Mouse (Mus musculus): ENCODE measurements around the gene Alg14. TPM values are rescaled to one million over a fixed set of nuclear protein-coding genes. Genes with fewer than 3 reads are reported as not detected.
A peak's percentile ranks its signal among the peaks of the same experiment; 100 is the strongest.

The Alg14 gene
- total RNA-seq, 2 experiments from 2014 or later: 31.8 to 32.1 TPM

DNA sequence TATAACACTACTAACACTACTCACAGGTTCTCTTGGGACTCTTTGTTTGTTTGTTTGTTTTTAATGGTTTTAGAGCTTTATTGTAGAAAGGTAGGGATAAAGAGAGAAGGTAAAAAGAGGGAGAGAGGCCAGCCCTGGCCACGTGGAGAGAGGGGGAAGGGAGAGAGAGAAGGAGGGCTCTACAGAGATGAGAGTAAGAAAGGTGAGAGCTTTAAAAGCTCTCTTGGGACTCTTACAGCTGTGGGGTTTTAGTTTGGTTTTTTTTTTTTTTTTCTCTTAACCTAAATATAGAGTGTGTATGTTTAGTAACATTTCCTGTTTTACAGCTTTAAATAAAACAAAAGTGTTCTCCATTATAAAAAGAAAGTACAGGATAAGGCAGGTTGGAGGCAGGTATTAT is 70.4 kb downstream of the Alg14 start:
- no peak for DNase-seq (ENCODE audit: low spot score in 2 of 2)

DNA sequence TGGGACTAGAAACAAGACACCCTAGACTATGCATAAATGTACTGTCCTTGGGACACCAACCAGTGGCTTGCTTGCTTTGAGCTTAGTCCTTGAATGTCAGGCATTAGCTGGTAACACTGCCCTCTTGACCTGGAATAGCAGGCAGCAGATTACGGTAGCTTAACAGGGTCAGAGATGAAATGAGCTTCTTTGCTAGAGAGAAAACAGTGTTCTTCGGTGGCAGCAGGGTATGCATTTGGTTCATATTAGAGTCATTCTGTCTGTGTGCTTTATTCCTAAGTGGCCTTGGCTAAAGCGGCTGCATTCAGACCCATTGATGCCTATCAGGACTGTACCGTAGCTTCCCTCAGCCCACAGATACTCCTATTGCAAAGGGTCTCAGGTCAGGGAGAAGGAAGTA is 72.8 kb downstream of the Alg14 start:
- no peak for DNase-seq (ENCODE audit: low spot score in 2 of 2)

DNA sequence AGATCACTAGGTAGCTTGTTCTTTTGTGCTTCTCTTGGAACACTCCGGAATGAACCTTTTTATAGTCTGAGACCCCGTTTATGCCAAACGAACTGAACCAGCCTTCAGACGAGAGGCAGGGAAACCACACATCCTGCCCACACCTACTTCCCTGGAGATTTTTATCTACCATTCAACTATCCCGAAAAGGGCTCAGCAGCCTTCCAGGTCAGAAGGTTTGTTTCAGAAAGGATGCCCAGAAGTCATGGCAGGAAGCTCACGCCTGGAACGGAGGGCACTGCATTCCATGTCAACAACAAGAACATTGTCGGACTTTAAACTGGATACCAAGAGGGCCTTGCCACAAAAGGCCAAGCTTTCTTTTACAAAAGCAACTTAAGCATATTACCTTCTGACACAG is 73.6 kb downstream of the Alg14 start:
- no peak for DNase-seq (ENCODE audit: low spot score in 2 of 2)

DNA sequence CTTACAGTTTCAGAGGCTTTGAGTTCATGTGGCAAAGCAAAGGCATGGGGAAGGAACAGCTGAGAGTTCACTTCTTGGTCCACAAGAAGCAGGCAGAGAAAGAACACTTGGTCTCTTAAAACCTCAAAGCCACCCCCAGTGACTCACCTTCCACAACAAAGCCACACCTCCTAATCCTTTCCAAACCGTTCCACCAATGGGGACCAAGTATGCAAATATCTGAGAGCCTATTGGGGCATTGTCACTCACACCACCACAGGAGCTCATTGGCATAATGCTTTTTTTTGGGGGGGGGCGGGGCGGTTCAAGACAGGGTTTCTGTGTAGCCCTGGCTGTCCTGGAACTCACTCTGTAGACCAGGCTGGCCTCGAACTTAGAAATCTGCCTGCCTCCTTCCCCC is 77.0 kb downstream of the Alg14 start:
- DNase-seq (ENCODE audit: low spot score in 2 of 2): no peak

DNA sequence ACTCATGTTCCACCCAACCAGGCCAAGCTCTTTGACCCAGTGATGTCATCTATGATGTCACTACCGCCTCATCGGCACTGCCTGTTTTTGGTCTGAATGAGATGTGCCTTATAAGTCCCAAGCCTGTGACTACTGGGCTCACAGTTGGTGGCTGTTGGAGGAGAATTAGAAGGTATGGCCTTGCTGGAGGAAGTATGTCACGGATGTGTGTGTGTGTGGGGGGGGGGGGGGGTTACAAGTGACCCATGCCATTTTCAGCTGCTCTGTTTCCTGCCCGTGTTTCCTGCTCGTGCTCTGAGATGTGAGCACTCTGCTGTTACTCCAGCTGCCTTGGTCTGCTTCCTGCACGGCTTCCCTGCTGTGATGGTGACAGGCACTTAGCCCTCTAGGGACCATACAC is 77.9 kb downstream of the Alg14 start:
- no peak for DNase-seq (ENCODE audit: low spot score in 2 of 2)

DNA sequence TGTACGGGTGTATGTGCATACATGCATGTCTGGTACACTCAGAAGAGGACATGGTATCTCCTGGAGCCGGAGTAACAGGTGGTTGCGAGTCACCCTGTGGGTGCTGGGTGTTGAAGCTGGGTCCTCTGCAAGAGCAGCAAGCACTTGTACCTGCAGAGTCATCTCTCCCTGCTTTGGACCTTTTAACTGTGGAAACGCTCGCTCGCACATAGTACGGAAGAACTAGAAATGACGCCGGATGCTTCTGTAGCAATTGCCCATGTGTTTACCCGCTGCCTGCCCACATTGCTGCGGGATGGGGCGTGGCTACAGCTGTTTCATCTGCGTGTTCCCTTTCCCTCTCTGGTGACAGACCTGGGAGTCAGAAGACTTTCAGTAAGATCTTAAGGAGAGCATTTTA is 78.7 kb downstream of the Alg14 start:
- DNase-seq (ENCODE audit: low spot score in 2 of 2): no peak

DNA sequence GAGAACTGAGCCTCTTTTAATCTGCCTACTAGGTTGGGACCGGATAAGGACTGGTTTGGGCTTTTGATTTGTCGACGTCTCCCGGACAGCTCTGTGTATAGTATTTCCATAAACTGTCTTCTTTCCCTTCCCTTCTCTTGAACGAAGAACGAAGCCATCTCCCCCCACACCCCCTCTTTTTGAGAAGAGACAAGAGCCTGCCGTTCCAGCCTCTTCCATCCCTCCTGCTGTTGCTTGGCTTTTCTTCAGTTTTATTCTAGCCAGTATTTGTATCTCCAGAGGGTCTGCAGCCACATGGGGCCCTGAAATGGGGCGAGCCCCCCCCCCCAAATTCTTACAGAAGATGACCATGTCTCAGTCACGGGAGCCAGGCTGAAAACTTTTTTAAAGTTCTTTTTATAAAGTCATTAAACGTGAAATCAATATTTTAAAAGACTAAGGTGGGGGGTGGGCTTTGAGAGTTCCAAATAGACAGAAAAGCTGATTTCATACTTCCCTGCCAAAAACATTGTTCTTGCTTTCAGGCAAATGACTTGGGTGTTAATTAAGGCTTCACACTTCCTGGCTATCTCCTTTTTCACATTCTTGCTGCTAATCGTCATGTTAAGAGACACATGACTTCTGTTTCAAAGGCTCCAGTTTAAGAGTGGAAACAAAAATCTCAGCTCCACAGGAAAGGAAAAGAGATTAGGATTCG is 79.4 kb downstream of the Alg14 start:
- DNase-seq (ENCODE audit: low spot score in 2 of 2): no peak

DNA sequence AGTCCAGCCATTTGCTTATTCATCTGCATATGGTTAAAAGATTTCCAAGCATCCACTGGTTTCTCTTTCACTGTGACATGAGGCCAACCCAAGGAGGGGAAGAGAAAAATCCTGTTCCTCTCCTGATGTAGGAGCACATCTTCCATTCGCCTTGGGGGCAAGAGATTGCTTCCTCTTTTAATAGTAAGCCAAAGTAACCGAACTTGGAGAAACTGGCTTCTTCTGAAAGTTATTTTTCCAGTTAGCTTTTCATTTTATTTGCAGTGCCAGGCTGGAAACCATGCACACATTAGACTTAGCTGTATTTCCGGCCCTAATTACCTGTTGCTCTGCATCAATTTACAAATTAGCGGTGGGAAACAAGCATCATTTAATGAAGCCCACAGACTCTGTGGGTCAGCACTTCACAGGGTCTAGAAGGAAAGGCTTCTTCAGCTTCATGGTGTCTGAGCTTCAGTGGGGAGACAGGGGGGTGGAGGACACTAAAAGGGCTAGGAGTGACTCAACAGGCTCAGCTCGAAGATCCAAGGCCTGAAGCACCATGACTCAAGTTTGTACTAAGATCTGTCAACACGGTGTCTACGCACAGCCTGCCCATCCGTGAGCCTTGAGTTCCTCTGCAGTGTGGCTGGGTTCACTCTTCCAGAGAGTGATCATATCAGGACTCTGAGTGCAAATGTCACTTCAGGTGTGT is 80.1 kb downstream of the Alg14 start:
- DNase-seq (ENCODE audit: low spot score in 2 of 2): peak in 1 of 2 experiments; percentile 21

DNA sequence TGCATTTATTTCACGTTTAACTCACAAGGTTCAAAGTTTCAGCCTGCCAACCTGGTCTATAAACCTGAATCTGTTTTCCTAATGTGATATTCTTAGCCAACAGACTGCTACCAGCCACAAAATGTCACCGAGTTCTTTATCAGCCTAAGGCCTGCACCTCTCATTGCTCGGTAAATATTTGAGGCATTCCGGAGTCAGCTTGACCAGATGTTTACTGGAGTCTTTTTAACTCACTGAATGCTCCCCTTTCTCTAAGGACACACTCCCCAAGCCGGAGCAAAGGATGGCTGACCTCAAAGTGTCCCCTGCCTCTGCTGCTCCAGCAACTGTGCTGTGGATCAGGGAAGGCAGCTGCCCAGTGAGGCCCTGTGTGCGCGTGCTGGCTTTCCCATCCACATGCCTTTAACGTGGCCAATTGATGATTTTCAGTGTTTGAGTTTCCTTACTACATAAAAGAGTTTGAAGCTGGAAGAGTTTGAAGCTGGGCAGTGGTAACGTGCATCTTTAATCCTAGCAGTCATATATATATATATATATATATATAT is 82.4 kb downstream of the Alg14 start:
- DNase-seq (ENCODE audit: low spot score in 2 of 2): no peak

DNA sequence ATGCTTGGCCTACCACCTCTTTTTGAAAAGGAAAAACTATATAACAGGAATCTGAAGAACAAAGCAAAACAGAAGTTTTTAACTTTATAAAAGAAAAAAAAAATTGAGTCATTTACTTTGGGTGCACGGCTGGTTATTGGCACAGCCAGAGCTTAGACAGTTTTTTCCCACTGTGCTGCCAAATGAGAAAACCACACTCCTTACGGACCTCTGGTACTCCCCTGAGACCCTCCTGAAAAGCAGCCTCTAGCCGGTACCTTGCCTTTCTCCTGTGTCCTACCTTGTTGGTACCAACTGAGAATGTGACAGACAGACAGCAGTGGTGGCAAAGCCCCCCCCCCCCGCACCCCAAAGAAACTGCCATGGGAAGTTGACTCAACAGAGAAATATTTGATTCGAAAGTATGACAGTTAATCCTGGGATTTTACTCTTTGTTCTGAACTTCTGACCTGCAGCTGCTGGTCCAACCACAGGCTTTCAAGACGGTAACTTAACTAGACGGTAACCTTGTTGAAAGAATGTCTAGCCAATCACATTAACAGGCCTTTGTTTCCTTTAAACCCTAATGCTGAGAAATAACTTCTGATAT is 84.1 kb downstream of the Alg14 start:
- no peak for DNase-seq (ENCODE audit: low spot score in 2 of 2)

DNA sequence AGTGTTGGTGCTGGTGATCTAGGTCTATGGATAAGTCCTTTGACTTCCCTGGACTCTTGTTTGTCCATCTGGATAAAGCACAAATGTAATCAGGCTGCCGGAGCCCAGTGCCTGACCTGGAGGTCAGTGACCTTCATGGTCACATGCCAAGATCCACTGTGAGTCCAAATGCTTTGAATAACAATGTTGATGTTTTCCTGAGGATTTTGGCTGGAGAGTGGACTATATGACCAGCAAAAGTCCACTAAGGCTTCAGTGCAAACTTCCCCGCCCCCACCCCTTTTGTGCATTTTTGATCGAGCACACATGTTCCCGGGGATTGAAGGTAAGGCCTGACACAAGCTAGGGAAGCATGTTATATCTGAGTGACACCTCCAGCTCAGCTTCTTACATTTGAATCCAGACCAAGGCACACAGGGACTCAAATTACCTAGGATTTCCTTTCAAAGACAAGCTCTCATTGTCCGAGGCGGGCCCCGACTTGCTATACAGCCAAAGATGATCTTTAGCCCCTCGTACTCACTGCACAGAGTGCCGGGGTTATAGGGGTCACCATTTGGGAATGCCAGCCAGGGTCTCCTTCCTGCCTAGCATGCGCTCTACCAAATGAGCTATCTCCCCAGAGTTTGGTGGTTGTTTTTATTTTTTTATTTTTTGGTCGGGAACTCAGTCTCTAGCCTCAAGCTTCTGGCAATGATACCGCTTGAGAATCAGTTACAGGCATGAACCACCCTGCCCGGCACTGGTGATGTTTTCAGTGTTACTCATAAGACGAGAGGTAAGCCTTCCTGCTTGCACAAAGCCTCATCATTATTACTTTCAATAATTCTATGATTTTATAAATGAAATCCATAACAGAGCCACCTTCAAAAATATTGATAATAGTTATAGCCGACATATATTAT is 87.4 kb downstream of the Alg14 start:
- DNase-seq (ENCODE audit: low spot score in 2 of 2): peak; percentile 22 to 41

DNA sequence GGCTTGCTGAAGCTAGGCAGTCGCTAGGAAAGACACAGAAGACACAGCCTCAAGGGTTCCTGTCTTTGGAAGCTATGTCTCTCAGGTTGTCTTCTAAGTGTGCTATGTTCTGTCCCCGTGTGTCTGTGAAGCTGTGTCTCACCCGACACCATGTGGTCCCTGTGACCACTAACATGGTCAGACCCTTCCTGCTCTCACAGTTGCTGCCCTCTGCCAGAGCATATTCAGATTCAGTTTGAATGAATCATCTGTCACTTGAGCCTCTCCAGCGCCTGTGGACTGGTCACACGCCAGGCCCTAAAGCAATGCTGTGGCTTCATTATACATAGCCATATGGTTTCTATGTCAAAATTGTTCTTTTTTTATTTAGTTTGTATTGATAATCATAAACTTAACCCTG is 88.1 kb downstream of the Alg14 start:
- no peak for DNase-seq (ENCODE audit: low spot score in 2 of 2)

DNA sequence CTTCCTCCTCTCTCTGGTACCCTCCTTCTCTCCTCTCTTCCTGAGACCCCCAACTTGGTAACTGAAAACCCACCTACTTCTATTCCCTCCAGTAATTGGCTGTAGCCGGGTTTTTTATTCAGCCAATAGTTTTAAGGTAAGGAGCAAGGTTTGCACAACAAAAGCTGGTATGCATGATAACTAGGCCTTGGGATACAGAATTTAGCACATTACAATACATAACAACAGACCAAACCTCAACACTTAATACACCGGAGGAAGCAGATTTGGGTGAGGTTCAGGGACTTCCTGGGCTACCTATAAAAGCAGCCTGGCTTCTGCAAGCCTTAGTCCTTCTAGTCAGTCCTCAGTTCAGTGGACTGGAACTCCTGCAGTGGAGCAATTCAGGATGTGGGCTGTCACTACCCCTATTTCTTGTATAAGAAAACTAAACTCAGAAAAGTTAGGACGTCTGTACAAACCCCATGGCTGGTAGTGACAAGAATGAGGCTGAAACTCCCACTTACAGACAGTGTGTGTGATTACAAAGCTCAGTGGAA is 96.0 kb downstream of the Alg14 start:
- no peak for DNase-seq (ENCODE audit: low spot score in 2 of 2)

DNA sequence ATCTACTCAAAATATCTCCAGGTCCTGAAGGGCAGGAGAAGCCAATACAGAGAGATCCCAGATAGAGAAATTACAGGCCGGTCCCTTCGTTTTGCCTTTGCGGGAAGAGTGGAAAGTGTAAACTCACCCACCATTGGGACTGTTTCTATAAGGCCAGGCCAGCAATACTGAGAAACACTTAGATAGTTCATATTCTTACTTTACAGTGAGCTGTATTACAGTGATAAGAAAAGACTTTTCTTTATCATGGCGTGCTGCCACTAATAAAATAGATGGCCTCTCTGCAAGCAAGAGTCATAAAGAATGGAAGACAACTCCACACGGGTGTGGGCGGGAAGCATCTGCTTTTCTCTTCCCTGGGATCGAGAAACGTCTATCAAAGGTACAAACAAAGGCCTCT is 97.8 kb downstream of the Alg14 start:
- no peak for DNase-seq (ENCODE audit: low spot score in 2 of 2)

DNA sequence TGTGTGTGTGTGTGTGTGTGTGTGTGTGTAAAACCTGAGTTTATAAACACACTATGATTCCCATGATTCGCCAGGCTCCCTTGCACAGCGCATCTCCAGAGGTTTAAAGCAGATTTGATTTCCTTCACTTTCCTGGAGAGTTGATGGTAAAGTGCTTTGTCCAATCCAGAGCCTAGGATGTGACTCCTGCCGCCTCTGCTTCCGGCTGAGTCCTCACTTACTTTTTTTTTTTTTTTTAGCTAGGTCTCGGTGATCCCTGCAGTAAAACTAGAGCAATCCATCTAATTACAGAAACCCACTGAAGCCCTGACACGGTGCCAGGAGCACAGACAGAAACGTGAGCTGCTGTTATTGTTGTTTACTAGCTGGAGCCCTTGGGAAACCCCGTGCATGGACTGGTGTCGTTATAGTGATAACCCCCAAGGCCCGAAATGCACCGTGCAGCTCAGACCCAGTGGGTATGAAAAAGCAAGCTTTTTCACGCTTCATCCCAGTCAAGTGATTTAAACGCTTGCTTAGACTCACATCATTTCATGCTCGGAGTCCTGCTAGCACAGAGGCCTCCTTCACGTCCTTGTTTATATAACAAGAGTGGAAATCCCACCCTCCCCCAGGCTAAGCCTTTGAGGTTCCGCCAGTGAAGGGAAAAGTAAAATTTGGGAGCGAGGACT is 98.4 kb downstream of the Alg14 start:
- DNase-seq (ENCODE audit: low spot score in 2 of 2): no peak

DNA sequence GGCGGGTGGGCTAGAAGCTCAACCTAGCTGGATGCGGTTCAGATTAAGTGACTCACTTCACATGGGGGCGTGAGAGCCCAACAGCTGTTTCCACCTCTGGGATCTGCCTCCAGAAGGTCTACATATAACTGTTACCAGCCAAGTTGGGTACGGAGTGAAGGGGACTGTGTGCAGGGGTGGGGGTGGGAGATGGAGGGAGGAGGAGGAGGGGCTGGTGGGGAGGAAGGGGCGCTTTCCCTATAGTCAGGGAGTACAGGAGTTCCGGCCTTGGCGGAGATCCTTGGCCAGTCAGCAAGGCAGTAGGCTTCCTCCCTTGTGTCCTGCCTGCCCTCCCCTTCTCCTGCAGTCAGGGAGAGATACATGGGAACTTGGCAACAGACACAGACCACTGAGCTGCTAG is 99.2 kb downstream of the Alg14 start:
- no peak for DNase-seq (ENCODE audit: low spot score in 2 of 2)

DNA sequence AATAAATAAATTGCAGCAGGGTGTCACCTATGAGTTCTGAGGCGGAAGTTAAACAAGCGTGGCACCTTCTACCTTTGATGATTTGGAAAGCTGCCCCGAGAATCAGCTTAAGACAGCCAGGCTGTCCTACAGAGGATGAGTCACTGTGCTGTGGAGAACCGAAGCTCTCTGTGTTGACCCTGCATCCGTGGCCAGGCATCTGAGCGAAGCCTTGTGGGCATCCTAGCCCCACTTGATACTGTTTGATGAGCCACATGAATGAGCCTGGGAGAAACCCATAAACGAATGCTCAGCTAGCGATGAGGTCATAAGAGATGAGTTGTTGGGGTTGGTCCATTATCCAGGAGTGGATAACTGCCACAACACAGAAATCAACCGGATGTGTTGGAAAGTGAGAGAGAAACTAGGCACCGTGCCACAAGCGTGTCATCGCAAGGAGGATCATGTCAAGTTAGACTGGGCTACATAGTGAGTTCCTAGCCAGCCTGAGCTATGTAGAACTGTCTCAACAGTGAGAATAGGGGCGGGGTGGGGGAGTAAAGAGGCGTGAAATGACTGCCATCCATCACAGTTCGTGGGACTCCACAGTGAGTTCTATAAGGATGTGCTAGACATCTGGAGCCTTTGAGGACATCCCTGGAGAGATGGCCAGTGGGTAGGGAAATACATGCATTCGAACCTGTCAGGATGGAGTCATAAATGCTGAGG is 104.2 kb downstream of the Alg14 start:
- DNase-seq (ENCODE audit: low spot score in 2 of 2): no peak

DNA sequence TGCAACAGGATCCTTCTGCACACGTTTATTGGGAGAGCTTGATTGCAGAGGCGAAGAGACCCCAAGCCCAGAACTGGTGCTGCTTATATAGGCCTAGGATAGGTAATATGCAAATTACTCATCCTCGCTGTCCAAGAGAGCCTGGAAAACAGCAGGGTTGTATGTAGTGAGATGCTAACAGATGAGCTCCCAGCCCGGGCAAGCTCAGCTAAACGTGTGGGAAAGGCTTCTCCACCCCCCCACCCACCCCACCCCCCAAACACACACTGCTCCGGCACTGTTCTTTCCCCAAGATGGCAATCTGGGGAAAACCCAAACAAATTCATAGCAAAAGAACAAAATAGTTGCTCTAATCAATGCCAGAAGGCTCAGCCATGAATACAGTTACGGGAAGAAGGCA is 105.0 kb downstream of the Alg14 start:
- DNase-seq (ENCODE audit: low spot score in 2 of 2): no peak

DNA sequence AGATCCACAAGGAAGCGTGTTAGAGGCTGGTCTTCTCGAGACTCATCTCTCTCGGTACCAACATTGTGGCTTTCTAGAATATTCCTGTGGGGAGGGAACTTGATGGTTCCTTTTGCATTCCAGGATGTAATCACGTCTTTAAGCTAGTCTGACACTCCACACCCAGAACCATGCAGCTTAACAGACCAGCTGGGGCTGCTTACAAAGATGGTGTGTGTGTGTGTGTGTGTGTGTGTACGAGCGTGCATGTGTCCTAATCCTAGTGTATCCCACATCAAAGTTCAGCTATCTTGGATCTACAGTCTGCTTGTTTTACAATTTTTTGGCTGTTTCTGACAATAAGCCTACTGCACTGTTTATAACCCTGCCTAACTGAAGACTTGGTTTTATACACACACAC is 105.4 kb downstream of the Alg14 start:
- DNase-seq (ENCODE audit: low spot score in 2 of 2): no peak

DNA sequence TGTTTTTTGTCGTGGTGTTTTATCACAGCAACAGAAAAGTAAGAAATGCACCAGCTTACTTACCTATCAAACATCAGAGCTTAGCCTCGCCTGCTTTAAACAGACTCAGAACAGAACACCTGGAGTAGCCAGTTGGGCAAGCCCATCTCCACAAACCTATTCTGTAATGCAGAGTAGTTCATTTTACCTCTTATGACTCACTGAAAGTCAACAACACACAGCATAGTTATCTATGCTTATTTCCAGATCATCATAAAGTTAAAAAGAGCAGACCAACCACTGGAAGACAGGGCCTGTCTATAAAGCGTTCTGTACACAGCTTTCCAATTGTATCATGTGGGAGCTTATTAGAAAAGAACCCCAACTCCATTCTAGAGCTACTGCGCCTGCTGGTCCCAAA is 109.8 kb downstream of the Alg14 start:
- DNase-seq (ENCODE audit: low spot score in 2 of 2): no peak
